Mouse (Mus musculus) hindbrain, embryonic 14.5 days (tissue): ENCODE measurements around the gene Hoxc6. TPM values are rescaled to one million over a fixed set of nuclear protein-coding genes. Genes with fewer than 3 reads are reported as not detected.

Experiments used
- ATAC-seq: fragments of 200-750 bp; cut with Nextera tagmentation; 2 replicates; pipeline ENCODE4 v1.8.0; 2017; ENCODE audit warnings: moderate number of reproducible peaks, mild to moderate bottlenecking, moderate TSS enrichment, moderate library complexity; ENCODE audit not compliant: low FRiP score
- DNase-seq: peaks from one replicate; pipeline ENCODE4 v3.0.0-alpha.2; 2015; ENCODE audit warnings: low spot score
- H3K27ac ChIP-seq: fragments of 300-500 bp; sonication (generic); 2 replicates; pipeline ENCODE4 v1.5.1; 2014; ENCODE audit warnings: mild to moderate bottlenecking, moderate library complexity
- H3K27me3 ChIP-seq: fragments of 300-500 bp; sonication (generic); 2 replicates; pipeline ENCODE4 v1.6.1; 2014; ENCODE audit warnings: mild to moderate bottlenecking, low read length, mixed read lengths; ENCODE audit not compliant: control insufficient read depth, insufficient read depth
- H3K36me3 ChIP-seq: fragments of 300-500 bp; sonication (generic); replicated peaks from 2 replicates; pipeline ENCODE4 v1.6.1; 2014; ENCODE audit not compliant: control insufficient read depth, insufficient read depth
- H3K4me1 ChIP-seq: fragments of 300-500 bp; sonication (generic); replicated peaks from 2 replicates; pipeline ENCODE4 v1.6.1; 2014; ENCODE audit warnings: antibody characterized with exemption, low read length, mixed read lengths; ENCODE audit not compliant: control insufficient read depth, insufficient read depth
- H3K4me2 ChIP-seq: fragments of 300-500 bp; sonication (generic); replicated peaks from 2 replicates; pipeline ENCODE4 v1.6.1; 2014; ENCODE audit warnings: mild to moderate bottlenecking, moderate library complexity
- H3K4me3 ChIP-seq: fragments of 300-500 bp; sonication (generic); replicated peaks from 2 replicates; pipeline ENCODE4 v1.5.1; 2014; ENCODE audit warnings: mild to moderate bottlenecking, low read length
- H3K9ac ChIP-seq: fragments of 300-500 bp; sonication (generic); 2 replicates; pipeline ENCODE4 v1.6.1; 2014
- H3K9me3 ChIP-seq: fragments of 300-500 bp; sonication (generic); 2 replicates; pipeline ENCODE4 v1.6.1; 2016; ENCODE audit warnings: low read length; ENCODE audit not compliant: control insufficient read depth
- WGBS: fragments of 180-500 bp; shearing (Covaris S2); extraction: QIAGEN DNeasy Blood & Tissue Kit; methylation state at CpG from one replicate; pipeline ENCODE4 v1.1.7; 2014; 5-methylcytosine and 5-hydroxymethylcytosine counted together
- polyA plus RNA-seq: library from polyadenylated mRNA; unstranded; fragments of >200 nt; fragmentation: Nextera tagmentation; extraction: Ambion mirVana; gene quantifications from 2 replicates; pipeline ENCODE4 v1.2.1, GENCODE M21; 2014

Gene Hoxc6
- polyA plus RNA-seq, 1 experiment from 2014 or later: 24.8 TPM

GRCm38 (mm10) chr15:103028916-103029512 is 31.0 kb downstream of the Hoxc6 start:
- peak overlapping the region; percentile 51 for H3K4me2 ChIP-seq
- H3K9me3 ChIP-seq: no peaks in the 10 kb centered on the region
- DNase-seq (no peak), ATAC-seq (no peak)
- peaks cover 94% of the 10 kb centered on the region for H3K27me3 ChIP-seq
- H3K27ac ChIP-seq: peak overlapping the region; percentile 81
- no peak overlapping the region for H3K4me3 ChIP-seq
- H3K4me1 ChIP-seq: no peaks in the 10 kb centered on the region; the same call in 1 of the 2 replicates
- H3K36me3 ChIP-seq: no peaks in the 10 kb centered on the region
- 0 out of 2 replicates have a peak overlapping the region, but pooled peaks have one; percentile 56 for H3K9ac ChIP-seq
- 14% methylated on average over 9 of the region's 9 CpGs for WGBS

- 5% methylated on average over 8 of the region's 8 CpGs for WGBS
- Histone ChIP-seq H3K9ac (peak overlapping the region; percentile 56), H3K4me2 (peak overlapping the region; percentile 51), H3K4me3 (peak overlapping the region; percentile 11; the same call in 1 of the 2 replicates), H3K27me3 (peaks cover 92% of the 10 kb centered on the region), H3K36me3 (no peaks in the 10 kb centered on the region), H3K27ac (peak overlapping the region; percentile 81), H3K9me3 (no peaks in the 10 kb centered on the region), H3K4me1 (no peaks in the 10 kb centered on the region; the same call in 1 of the 2 replicates)
- DNase-seq (no peak), ATAC-seq (no peak)
Observed at GRCm38 (mm10) chr15:103030142-103030541, 32.1 kb downstream of the Hoxc6 start.

GRCm38 (mm10) chr15:103032167-103032566 is 34.1 kb downstream of the Hoxc6 start:
- no peaks in the 10 kb centered on the region; the same call in 1 of the 2 replicates for H3K4me1 ChIP-seq
- H3K36me3 ChIP-seq: no peaks in the 10 kb centered on the region
- H3K27ac ChIP-seq: peak overlapping the region; percentile 94
- H3K9me3 ChIP-seq: no peaks in the 10 kb centered on the region
- H3K9ac ChIP-seq: peak overlapping the region; percentile 42
- H3K4me3 ChIP-seq: peak overlapping the region; percentile 6; the same call in 1 of the 2 replicates
- no peak for DNase-seq
- H3K27me3 ChIP-seq: peaks cover 90% of the 10 kb centered on the region
- no CpG with 5 or more reads among the region's 3 CpGs for WGBS
- ATAC-seq: no peak
- peak overlapping the region; percentile 35 for H3K4me2 ChIP-seq

GRCm38 (mm10) chr15:103032646-103033575 is 34.9 kb downstream of the Hoxc6 start:
- DNase-seq (no peak), ATAC-seq (no peak)
- Histone ChIP-seq H3K4me2 (peak overlapping the region; percentile 35), H3K27me3 (peaks cover 92% of the 10 kb centered on the region), H3K36me3 (no peaks in the 10 kb centered on the region), H3K4me1 (no peaks in the 10 kb centered on the region; the same call in 1 of the 2 replicates), H3K4me3 (peak overlapping the region; percentile 6; the same call in 1 of the 2 replicates), H3K9ac (peak overlapping the region; percentile 42; the same call in 1 of the 2 replicates), H3K27ac (peak overlapping the region; percentile 94), H3K9me3 (no peaks in the 10 kb centered on the region)
- WGBS: 2% methylated on average over 26 of the region's 26 CpGs

- Histone ChIP-seq H3K9me3 (no peaks in the 10 kb centered on the region), H3K27me3 (peaks cover 91% of the 10 kb centered on the region), H3K4me3 (peak overlapping the region; percentile 46), H3K36me3 (no peaks in the 10 kb centered on the region), H3K27ac (peak overlapping the region; percentile 94), H3K4me2 (peak overlapping the region; percentile 50), H3K9ac (peak overlapping the region; percentile 76), H3K4me1 (no peaks in the 10 kb centered on the region; the same call in 1 of the 2 replicates)
- DNase-seq (no peak), ATAC-seq (peak; percentile 73)
- WGBS: under 1% methylated on average over 24 of the region's 24 CpGs
Observed at GRCm38 (mm10) chr15:103034043-103034806, 36.2 kb downstream of the Hoxc6 start.

GRCm38 (mm10) chr15:103034807-103035547 is 36.9 kb downstream of the Hoxc6 start:
- DNase-seq (no peak), ATAC-seq (peak; percentile 51)
- Histone ChIP-seq H3K27me3 (peaks cover 91% of the 10 kb centered on the region), H3K9me3 (no peaks in the 10 kb centered on the region), H3K9ac (peak overlapping the region; percentile 76), H3K4me2 (peak overlapping the region; percentile 50), H3K36me3 (no peaks in the 10 kb centered on the region), H3K27ac (peak overlapping the region; percentile 94), H3K4me1 (no peaks in the 10 kb centered on the region; the same call in 1 of the 2 replicates), H3K4me3 (peak overlapping the region; percentile 46)
- under 1% methylated on average over 34 of the region's 34 CpGs for WGBS

GRCm38 (mm10) chr15:103035548-103035881 is 37.5 kb downstream of the Hoxc6 start:
- Histone ChIP-seq H3K4me1 (no peaks in the 10 kb centered on the region; the same call in 1 of the 2 replicates), H3K4me2 (peak overlapping the region; percentile 50), H3K4me3 (peak overlapping the region; percentile 46), H3K36me3 (no peaks in the 10 kb centered on the region), H3K9ac (peak overlapping the region; percentile 76), H3K27ac (peak overlapping the region; percentile 94), H3K9me3 (no peaks in the 10 kb centered on the region), H3K27me3 (peaks cover 91% of the 10 kb centered on the region)
- WGBS: 1% methylated on average over 14 of the region's 14 CpGs
- ATAC-seq (no peak), DNase-seq (no peak)

- DNase-seq: no peak
- Histone ChIP-seq H3K36me3 (no peaks in the 10 kb centered on the region), H3K9ac (peak overlapping the region; percentile 76), H3K4me1 (peaks cover 15% of the 10 kb centered on the region), H3K4me3 (peak overlapping the region; percentile 46), H3K4me2 (peak overlapping the region; percentile 50), H3K27me3 (peaks cover 92% of the 10 kb centered on the region), H3K27ac (peak overlapping the region; percentile 79), H3K9me3 (no peaks in the 10 kb centered on the region)
- 17% methylated on average over 1 of the region's 1 CpGs for WGBS
- ATAC-seq: no peak
Observed at GRCm38 (mm10) chr15:103037579-103037978, 39.5 kb downstream of the Hoxc6 start.
